Mouse (Mus musculus) MEL (cell line): Measurements from ENCODE around the gene Slc2a9.

Experiments
- CHD1 ChIP-seq: IDR thresholded peaks from 2 replicates; pipeline ENCODE4 v1.6.1; 2012; ENCODE audit warnings: low read depth, mild to moderate bottlenecking, inconsistent platforms, low read length, improper control_type of control experiment
- GABPA ChIP-seq: IDR thresholded peaks from 2 replicates; pipeline ENCODE4 v1.6.1; 2012; ENCODE audit warnings: low read depth, mild to moderate bottlenecking, inconsistent platforms, low read length, improper control_type of control experiment, moderate library complexity
- POLR2A ChIP-seq, 2 experiments: IDR thresholded peaks; 2 replicates each; pipeline ENCODE4 v1.6.1; 2011 to 2012; ENCODE audit warnings: low read length in 2 of 2, mild to moderate bottlenecking in 2 of 2, control low read depth in 1 of 2, improper control_type of control experiment in 1 of 2, low read depth in 1 of 2, moderate library complexity in 1 of 2; ENCODE audit not compliant: control insufficient read depth in 1 of 2, insufficient read depth in 1 of 2, poor library complexity in 1 of 2
- TAL1 ChIP-seq: IDR thresholded peaks from 2 replicates; pipeline ENCODE4 v1.6.1; 2012; ENCODE audit warnings: mild to moderate bottlenecking, inconsistent platforms, low read length, moderate library complexity, mixed read lengths
- TCF12 ChIP-seq: IDR thresholded peaks from 2 replicates; pipeline ENCODE4 v1.6.1; 2014; ENCODE audit warnings: low read depth, mild to moderate bottlenecking, inconsistent platforms, low read length, improper control_type of control experiment, moderate library complexity
- UBTF ChIP-seq: IDR thresholded peaks from 2 replicates; pipeline ENCODE4 v1.6.1; 2012; ENCODE audit warnings: low read depth, mild to moderate bottlenecking, inconsistent platforms, low read length, improper control_type of control experiment, moderate library complexity, borderline replicate concordance; ENCODE audit not compliant: insufficient read depth
- ZKSCAN1 ChIP-seq: IDR thresholded peaks from 2 replicates; pipeline ENCODE4 v1.6.1; 2012; ENCODE audit warnings: low read depth, mild to moderate bottlenecking, inconsistent platforms, low read length, improper control_type of control experiment, moderate library complexity
- ZNF384 ChIP-seq: IDR thresholded peaks from 2 replicates; pipeline ENCODE4 v1.6.1; 2012; ENCODE audit warnings: low read depth, mild to moderate bottlenecking, inconsistent platforms, low read length, improper control_type of control experiment

GRCm38 (mm10) chr5:38388420-38388823 lies 114.5 kb downstream of the Slc2a9 start:
- TF ChIP-seq UBTF, result no peak
- TF ChIP-seq POLR2A (IDR thresholded peaks at IDR 0.05; ENCODE audit: control insufficient read depth in 1 of 2, insufficient read depth in 1 of 2, low read depth in 1 of 2, low read length in 2 of 2, poor library complexity in 1 of 2), result no peak
- no peak for TF ChIP-seq TCF12
- no peak for TF ChIP-seq TAL1
- TF ChIP-seq ZKSCAN1, result no peak
- no peak for TF ChIP-seq ZNF384
- TF ChIP-seq GABPA, result no peak
- no peak for TF ChIP-seq CHD1
